ENCODE assay signal across 31 mouse cellular contexts in genomic region chr7:81577872-81578271, GRCm38 (mm10). TPM values are rescaled to one million over a fixed set of nuclear protein-coding genes. Genes with fewer than 3 reads are reported as not detected.
DNase-seq lines count a peak whose midpoint lies in the region; ATAC-seq and TF ChIP-seq lines count a peak whose summit lies in the region.
"Had no signal": no experiment of that assay in that cellular context is flagged by ENCODE, and none has a peak within 500 bp of the region (broad histone marks: within the 10 kb centered on the region; RNA-seq: fewer than 3 reads in every experiment).

No protein-coding gene starts in this region.

- no peak for TF ChIP-seq CTCF in left cerebral cortex, adult 2 months (IDR thresholded peaks at IDR 0.05)

- no peak overlapping the region for H3K4me2 ChIP-seq in liver, embryonic 12.5 days
- H3K4me2 ChIP-seq: embryonic facial prominence, embryonic 13.5 days; forebrain, embryonic 13.5 days; heart, embryonic 13.5 days; hindbrain, embryonic 14.5 days had no signal

- H3K9ac ChIP-seq in liver, embryonic 12.5 days = no peak overlapping the region
- H3K9ac ChIP-seq: embryonic facial prominence, embryonic 13.5 days; forebrain, embryonic 13.5 days; heart, embryonic 13.5 days; hindbrain, embryonic 14.5 days had no signal

- H3K9me3 ChIP-seq in liver, embryonic 12.5 days (replicated peaks) = no peaks in the 10 kb centered on the region
- H3K9me3 ChIP-seq in embryonic facial prominence, embryonic 10.5 days = no peaks in the 10 kb centered on the region
- H3K9me3 ChIP-seq: embryonic facial prominence, embryonic 13.5 days; forebrain, embryonic 13.5 days; heart, embryonic 10.5 days; heart, embryonic 13.5 days had no signal

- no peak for ATAC-seq in liver, embryonic 12.5 days
- ATAC-seq in megakaryocyte, adult 5-6 weeks (ENCODE audit: poor library complexity, severe bottlenecking) = peak; percentile 57
- ATAC-seq: CD4-positive, CD25-positive, alpha-beta regulatory T cell, adult 4 months; forebrain, embryonic 13.5 days; forebrain, embryonic 16.5 days; hindbrain, postnatal 0 days; inflammation-experienced regulatory T-cells, adult 6 months had no signal

- H3K4me1 ChIP-seq in liver, embryonic 12.5 days = peaks cover 28% of the 10 kb centered on the region
- H3K4me1 ChIP-seq in embryonic facial prominence, embryonic 10.5 days = no peaks in the 10 kb centered on the region

- H3K36me3 ChIP-seq in liver, embryonic 12.5 days = peaks cover 65% of the 10 kb centered on the region
- H3K36me3 ChIP-seq in embryonic facial prominence, embryonic 10.5 days (replicated peaks) = peaks cover 14% of the 10 kb centered on the region

- no peak for DNase-seq in liver
- DNase-seq in lung, postnatal 36 days = peak; percentile 5
- DNase-seq in lung, postnatal 4 days = no peak
- peak; percentile 2 for DNase-seq in embryonic facial prominence, embryonic 10.5 days (ENCODE audit: low spot score)
- no peak for DNase-seq in cerebellum, postnatal 4 days (ENCODE audit: low spot score in 2 of 2)
- no peak for DNase-seq in left cerebral cortex, adult 2 months (ENCODE audit: extremely low spot score in 1 of 2, low spot score in 2 of 2)
- DNase-seq: adrenal gland, adult 2 months; adrenal gland, postnatal 25 days; cerebellum, adult 18-20 months; cerebellum, adult 9-10 months; cerebellum, postnatal 14 days; gastrocnemius, postnatal 10 days; gastrocnemius, postnatal 36 days; heart, adult 2 months; heart, postnatal 14 days; heart, postnatal 4 days had no signal

- H3K4me3 ChIP-seq in liver, embryonic 12.5 days = no peak overlapping the region
- H3K4me3 ChIP-seq in embryonic facial prominence, embryonic 10.5 days = no peak overlapping the region
- H3K4me3 ChIP-seq in left cerebral cortex, adult 2 months = no peak overlapping the region
- H3K4me3 ChIP-seq: embryonic facial prominence, embryonic 13.5 days; erythroblast, embryonic 14.5 days; forebrain, embryonic 13.5 days; heart, adult 2 months; heart, embryonic 10.5 days; heart, embryonic 13.5 days had no signal

- H3K27me3 ChIP-seq in liver, embryonic 12.5 days (replicated peaks) = no peaks in the 10 kb centered on the region
- H3K27me3 ChIP-seq in embryonic facial prominence, embryonic 10.5 days (replicated peaks; ENCODE audit: low read depth, poor library complexity, severe bottlenecking) = peaks cover 7% of the 10 kb centered on the region; the same call in 1 of the 2 replicates
- H3K27me3 ChIP-seq: embryonic facial prominence, embryonic 13.5 days; forebrain, embryonic 13.5 days; heart, embryonic 13.5 days had no signal

- intact Hi-C loops in left cerebral cortex, adult 2 months (cut with DNase I) = loop anchor here (10.0 kb wide), 2 partner anchors 203 to 413 kb away; no protein-coding TSS in a partner anchor

- 87% methylated on average over 3 of the region's 3 CpGs for WGBS in liver, embryonic 12.5 days (ENCODE audit: insufficient replicate concordance)
- WGBS in embryonic facial prominence, embryonic 10.5 days = 92% methylated on average over 3 of the region's 3 CpGs

- 0 out of 2 replicates have a peak overlapping the region, but pooled peaks have one; percentile 6 for H3K27ac ChIP-seq in liver, embryonic 12.5 days
- H3K27ac ChIP-seq in embryonic facial prominence, embryonic 10.5 days (replicated peaks) = no peak overlapping the region
- H3K27ac ChIP-seq in left cerebral cortex, adult 2 months = no peak overlapping the region
- H3K27ac ChIP-seq: embryonic facial prominence, embryonic 13.5 days; forebrain, embryonic 13.5 days; heart, adult 2 months; heart, embryonic 10.5 days; heart, embryonic 13.5 days; hindbrain, embryonic 14.5 days; hindbrain, postnatal 0 days had no signal

RNA-seq across cellular contexts. Expression of gene Whamm, which starts 6.8 kb away (rescaled TPM):
- polyA plus RNA-seq in liver, embryonic 12.5 days (2016; fragmentation: Nextera tagmentation; extraction: Ambion mirVana) = 8.2 and 9.6 TPM in 2 replicates
- 2.4 and 3.4 TPM in 2 replicates for polyA plus RNA-seq in embryonic facial prominence, embryonic 10.5 days (2016; fragmentation: Nextera tagmentation; extraction: Ambion mirVana)
- 13.9 and 14.1 TPM in 2 replicates for total RNA-seq in megakaryocyte, adult 5-6 weeks (2015)
- 15.9 and 16.9 TPM in 2 replicates for total RNA-seq in megakaryocyte, adult 5-6 weeks (2017)
- total RNA-seq in left cerebral cortex, adult 2 months (2021) = 10 to 100 TPM; 18.6 to 19.1 TPM

RNA-seq across cellular contexts. Expression of gene Fsd2, which starts 11.1 kb away (rescaled TPM):
- 0.05 and 0.06 TPM in 2 replicates for polyA plus RNA-seq in liver, embryonic 12.5 days (2016; fragmentation: Nextera tagmentation; extraction: Ambion mirVana)
- polyA plus RNA-seq in embryonic facial prominence, embryonic 10.5 days (2016; fragmentation: Nextera tagmentation; extraction: Ambion mirVana) = 0.04 TPM in 1 of 2 replicates, not detected in the other
- 0.05 TPM in 1 of 2 replicates, not detected in the other for total RNA-seq in megakaryocyte, adult 5-6 weeks (2015)
- 0.11 TPM in 1 of 2 replicates, not detected in the other for total RNA-seq in megakaryocyte, adult 5-6 weeks (2017)
- total RNA-seq in left cerebral cortex, adult 2 months (2021) = under 1 TPM; 0.25 to 0.26 TPM
- total RNA-seq: common myeloid progenitor, adult 5-6 weeks; MEL had no signal
- polyA plus RNA-seq: C2C12; erythroblast, embryonic 14.5 days had no signal

Comparison
In these comparisons a context has a peak if more than half of its experiments do, and no peak if none do; other contexts are left out.
1. DNase-seq: peak in lung, postnatal 36 days (single experiment) and embryonic facial prominence, embryonic 10.5 days (single experiment); none in liver (single experiment), lung, postnatal 4 days (0 of 2), cerebellum, postnatal 4 days (0 of 2) and left cerebral cortex, adult 2 months (0 of 2).